Mouse (Mus musculus) retina, embryonic 14.5 days (tissue): Measurements from ENCODE around the gene Theg.
A peak's percentile ranks its signal among the peaks of the same experiment; 100 is the strongest.

Experiments used
- DNase-seq: peaks from one replicate; pipeline ENCODE4 v3.0.0-alpha.2; 2015; ENCODE audit warnings: low spot score

Theg gene

DNA sequence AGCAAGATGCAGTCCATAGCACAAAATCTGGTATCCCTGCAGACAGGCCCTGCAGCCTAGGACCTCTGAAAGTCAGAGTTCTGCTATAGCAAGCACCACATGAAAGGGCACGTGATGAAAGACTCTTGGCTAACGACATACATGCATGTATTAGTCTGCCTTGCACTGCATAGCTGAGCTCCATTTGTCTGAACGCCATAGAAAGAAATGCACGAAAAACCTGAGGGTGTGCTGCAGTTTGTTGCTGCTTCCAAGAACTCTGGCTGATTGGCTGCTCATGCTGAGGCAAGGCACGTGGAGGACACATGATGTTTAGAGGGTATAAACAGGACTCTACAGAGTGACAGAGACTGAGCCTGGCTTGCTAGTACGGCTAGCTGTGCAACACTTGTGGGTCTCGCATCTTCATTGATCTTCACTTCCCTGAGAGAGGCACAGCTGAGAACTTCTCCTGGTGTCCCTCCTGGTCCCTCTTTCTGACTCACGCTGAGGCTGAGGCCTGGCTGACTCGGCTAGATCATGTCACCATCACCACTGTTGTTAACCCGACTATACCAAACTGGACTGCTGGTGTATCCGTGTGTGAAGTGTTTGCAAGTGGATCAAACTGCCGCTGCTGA is 50.6 kb downstream of the Theg start:
- DNase-seq: no peak

DNA sequence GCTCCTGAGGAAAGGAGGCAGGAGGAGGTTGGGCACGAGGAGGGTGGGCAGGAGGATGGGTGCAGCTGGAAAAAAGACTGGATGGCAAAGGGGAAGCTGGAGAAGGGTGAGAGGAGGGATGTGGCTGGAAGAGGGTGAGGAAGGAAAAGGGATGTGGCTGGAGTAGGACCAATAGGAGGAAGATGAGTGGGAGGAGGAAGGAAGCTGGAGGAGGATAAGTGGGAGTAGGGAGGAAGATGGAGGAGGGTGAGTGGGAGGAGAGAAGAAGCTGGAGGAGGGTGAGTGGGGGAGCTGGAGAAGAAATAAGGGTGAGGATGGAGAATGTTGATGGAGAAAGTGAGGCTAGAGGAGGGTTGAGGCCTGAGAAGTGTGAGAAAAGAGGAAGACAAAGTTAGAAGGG is 51.7 kb downstream of the Theg start:
- no peak for DNase-seq

DNA sequence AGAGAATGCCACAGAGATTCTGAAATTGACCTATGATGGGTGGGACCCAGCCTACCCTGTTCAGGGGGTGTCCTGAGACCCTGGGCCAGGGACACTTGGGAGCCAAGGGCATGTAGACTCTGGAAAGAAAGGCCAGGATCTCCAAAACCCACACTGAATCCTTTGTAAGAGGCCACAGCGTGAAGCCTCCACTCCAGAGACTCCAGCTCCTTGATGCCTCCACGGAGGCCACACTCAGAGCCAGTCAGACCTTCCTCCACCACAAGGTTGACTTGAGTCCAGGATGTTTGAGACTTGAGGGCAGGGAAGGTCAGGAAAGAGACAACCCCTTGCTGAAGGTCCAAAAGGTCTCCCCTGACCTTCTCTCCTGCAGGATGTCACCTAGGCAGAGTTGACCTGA is 52.7 kb downstream of the Theg start:
- no peak for DNase-seq

DNA sequence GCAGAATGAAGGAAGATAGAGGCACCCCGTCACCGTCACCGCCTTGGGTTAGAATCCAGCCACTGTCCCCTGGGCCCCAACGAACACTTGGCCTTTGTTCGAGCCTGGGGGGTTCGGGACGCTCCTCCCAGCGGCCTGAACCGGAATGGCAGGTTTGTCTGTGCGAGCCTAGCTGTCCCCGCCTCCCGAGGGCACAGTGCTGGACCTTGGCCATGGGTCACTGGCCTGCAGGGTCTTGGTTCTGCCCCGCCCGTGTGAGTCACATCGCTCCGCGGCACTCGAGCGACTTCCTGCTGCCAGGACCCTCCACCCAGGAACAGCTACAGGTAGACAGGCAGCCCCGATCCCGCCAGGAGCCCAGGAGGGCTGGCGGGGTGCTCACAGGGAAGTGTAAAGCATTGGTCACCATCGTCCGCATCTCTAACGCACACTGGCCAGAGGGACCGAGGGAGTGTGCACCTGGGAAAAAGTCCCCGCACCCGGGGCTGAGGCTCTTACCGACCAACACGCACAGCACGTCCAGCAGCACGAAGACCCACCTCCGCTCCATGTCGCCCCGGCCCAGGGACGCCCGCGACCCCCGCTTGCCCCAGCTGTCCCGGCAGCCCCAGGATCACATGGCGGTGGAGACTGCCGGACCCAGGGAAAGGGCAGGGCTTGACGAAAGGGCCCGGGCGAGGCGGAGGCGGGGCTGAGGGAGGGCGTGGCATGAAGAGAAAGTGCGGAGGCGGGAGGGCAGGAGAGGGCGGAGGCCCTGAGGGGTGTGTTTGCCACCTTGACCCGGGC is 53.8 kb downstream of the Theg start, which contains the start of gene Plpp2:
Plpp2 (minus strand) TSS at position 671 of the 786 bp plus-strand sequence.
- DNase-seq: peak; percentile 78

DNA sequence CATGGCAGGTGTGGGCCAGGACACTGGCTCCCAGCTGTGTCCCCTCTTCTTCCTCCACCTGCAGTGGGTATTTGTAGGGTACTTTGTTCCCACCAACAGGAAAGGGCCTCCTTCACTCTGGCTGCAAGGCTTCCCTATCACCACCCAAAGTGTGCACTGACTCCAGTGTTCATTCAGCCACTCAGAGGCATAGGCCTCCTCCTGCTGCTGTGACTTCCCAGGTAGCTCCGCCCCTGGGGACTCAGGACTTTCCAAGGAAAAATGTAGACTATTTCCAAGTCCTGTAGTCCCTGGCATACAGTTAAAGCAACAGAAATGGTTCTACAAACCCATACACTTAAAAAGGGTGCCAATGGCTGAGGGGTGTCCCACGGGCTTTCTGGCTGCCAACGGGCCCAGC is 54.5 kb downstream of the Theg start:
- DNase-seq: no peak

DNA sequence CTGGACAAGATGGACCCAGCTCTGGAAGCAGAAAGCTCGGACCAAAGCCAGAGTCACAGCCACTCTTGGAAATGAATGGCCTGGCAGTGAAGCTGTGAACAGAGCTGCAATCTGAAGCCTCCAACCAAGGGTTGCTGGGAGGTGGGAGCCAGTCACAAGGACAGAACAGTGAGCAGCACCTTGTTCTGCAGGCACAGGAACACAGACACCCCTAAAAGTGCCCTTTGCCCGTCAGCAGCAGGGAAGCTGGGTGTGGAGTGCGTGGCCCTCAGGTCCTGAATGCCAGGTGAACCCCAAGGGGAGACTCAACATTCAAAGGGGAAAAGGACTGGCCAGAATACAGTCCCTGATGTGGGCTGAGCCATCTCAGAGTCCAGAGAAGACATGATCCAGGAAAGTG is 55.5 kb downstream of the Theg start:
- no peak for DNase-seq

DNA sequence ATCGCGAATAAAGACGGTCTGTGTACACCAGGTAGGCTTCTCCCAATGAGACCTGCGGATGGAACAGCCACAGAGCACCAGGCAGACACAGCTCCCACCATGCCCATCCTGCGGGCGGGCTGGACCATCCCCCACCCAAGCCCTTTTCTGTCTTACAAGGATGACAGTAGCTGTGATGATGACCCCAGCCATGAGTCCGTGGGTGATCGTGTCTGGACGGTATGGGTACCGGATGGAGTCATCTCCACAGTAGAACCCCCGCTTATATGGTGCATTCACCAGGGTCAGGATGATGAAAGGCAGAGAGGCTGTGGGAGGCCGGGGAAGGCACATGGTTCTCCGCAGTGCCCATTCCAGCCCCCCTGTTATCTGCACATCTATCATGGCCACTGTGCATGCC is 56.4 kb downstream of the Theg start:
- no peak for DNase-seq

DNA sequence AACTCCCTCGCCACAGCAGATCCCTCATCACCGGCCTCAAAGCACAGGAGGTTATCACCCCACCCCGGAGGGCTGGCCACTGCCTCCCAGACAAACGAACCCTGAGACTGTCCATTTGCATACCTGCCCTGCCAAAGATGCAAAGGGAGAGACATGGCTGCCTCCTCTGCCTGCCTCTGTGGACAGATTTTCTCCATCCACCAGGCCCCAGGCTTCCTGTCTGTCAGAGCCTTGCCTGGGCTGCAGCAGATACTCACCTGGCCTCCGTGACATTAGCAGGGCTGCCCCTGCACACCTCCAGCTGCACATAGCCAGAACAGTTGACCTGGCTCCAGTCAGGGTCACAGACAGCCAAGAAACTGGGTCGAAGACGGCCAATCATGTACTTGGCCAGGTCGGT is 56.9 kb downstream of the Theg start:
- DNase-seq: no peak

DNA sequence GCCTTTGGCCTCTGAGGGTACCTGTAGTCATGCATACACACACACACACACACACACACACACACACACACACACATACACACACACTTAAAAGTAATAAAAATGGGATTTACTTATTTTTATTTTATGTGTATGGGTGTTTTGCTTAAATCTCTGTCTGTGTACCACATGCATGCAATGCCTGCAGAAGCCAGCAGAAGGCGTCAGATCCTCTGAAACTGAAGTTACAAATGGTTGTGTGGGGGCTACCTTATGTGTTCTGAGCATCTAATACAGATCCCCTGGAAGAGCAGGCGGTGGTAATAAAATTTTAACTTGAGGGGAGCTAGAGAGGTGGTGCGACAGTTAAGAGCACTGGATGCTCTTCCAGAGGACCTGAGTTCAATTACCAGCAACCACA is 59.0 kb downstream of the Theg start:
- no peak for DNase-seq

DNA sequence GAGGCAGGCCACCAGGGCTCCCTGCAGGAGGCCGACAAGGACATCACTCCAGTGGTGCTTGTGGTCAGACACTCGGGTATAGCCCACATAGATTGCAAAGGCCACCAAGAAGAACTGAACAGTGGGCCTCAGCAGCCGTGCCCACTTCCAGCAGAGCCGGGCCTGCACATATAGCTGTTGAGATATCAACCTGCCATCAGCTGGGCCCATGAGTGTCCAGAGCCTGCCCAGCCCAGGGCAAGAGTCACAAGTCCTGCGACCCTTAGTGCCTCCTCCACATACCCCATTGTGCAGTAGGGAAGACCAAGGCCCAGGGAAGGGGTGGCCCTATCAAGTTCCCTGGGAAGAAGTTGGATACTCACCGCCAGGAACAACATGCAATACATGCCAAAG is 59.7 kb downstream of the Theg start:
- DNase-seq: no peak

DNA sequence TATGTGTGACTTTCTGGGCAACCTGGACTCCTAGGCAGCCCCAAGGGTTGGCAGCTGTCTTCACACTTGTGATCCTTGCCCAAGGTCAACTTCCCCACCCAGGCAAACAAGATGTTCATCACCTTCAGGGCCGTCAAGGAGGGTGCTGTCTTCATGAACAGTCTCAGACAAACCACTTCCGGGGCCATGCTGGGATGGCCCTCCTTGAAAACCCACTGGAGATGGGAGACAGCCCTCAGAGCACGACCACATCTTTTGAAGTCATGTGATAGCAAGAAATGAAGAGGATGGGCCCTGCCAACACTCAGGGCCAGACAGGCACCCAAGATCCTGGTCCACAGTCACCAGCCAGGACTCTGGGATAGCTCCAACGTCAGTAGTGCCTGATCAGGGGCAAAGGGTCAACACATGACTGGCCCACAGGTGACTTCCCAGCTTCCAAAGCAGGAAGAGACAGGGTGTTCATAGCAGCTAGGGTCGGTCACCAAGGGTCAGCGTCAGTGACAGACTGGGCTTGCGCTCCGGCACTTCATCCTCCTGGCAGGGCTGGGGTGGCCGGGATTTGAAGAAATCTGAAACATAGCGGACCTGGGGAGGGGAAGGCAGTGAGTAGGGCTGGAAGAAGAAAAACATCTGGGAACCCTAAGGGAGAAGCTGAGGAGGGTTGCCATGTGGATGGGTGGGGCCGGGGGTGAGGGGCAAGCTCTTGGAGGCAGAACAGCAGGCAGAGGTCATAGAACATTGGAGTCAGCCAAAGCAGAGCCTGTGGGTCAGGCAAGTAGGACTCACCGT is 60.3 kb downstream of the Theg start:
- no peak for DNase-seq
